Mouse (Mus musculus) MN1 (cell line): ENCODE measurements around the gene Prkd2.

Experiments
- DNase-seq: peaks from one replicate; pipeline ENCODE4 v3.0.0-alpha.2; 2016; ENCODE audit warnings: low spot score

Gene Prkd2

DNA sequence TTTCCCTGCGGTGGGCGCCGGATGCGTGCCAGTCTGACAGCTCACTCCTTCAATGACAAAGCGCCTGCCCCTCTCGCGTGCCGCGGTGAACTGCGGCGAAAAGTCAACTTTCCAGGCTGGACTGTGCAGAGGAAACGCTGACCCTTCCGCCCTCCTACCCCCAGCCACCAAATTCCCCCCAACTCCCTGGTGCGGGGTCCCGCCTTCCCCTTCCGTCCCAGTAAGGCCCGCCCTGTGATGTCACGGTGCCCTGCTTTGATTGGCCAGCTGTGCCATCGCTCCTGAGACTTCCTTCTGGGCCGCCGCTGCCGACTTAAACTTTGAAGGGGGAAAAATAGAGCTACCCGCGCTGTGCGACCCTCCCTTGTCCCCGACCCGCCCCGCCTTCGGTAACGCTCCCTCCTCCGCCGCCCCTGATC lies at the start of gene Prkd2:
Gene Prkd2 (plus strand): TSS at position 258 of the 419 bp plus-strand sequence.
- peak; percentile 42 for DNase-seq

DNA sequence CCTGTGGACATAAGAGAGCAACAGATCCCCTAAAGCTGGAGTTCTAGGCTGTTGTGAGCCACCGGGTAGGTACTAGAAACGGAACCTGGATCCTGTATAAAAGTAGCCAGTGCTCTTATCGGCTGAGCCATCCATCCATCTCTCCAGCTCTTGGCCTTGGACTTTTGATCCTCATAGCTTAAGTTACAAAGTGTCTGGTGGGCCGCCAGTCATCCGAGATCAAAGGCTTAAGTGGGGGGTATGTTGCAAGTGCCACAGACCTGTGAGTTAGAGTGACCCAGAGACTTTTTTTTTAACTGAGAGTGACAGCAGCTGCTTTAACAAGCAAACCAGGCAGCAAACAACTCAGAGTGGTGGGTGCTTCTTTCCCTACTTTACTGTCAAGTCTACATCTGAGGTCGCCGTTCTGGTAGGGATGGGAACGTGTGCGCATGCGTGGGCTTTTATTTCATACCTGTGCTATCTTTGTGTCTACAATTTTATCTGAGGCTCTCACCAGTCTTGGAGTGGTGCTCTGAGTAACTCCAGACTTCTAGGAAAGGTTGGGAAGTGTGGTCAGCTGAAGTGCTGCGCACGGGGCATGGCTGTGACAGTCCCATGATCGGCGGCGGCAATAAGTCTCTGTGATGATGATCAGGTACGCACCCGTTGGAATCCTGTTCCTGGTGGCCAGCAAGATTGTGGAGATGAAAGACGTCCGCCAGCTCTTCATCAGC lies 49.5 kb upstream of the Prkd2 start:
- no peak for DNase-seq

GRCm38 (mm10) chr7:16794886-16795285 lies 47.8 kb upstream of the Prkd2 start:
- no peak for DNase-seq

DNA sequence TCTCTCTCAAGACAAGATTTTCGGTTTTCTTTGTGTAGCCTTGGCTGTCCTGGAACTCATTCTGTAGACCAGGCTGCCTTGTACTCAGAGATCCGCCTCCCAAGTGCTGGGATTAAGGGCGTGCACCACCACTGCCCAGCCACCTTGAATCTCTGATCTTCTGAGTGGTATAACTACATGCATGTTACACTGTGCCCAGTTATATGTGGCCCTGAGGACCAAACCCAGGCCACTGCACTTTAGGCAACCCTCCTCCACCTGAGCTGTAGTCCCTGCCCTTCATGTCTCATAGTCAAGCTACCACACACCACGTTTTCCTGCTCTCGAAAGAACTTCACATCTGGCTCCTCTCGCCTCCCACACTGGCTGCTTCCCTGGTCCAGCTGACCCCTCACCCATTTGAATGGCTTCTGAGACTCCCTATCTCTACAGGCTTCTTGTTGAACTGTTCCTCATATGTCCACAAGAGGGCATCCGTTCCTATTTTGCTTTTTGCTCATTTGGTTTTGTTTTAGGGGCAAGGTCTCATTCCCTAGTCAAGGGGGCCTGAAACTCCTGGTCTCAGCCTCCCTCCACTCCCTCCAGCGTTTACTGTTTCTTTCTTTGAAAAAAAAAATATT lies 38.2 kb upstream of the Prkd2 start:
- DNase-seq: peak; percentile 43

DNA sequence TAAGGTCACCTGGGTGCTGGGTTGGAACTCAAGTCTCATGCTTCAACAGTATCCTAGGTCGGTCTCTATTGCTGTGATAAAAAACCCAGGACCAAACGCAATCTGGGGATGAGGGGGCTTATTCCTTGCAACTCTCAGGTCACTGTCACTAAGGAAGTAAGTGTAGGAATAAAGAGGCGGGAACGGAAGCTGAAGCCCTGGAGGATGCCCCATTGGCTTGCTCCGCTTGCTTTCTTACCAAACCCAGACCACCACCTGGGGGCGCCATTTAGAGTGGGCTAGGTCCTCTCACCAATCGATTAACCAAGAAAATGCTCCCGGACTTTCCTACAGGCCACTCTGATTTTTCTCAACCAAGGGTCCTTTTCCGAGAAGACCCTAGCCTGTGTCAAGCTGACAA lies 34.8 kb upstream of the Prkd2 start:
- no peak for DNase-seq

DNA sequence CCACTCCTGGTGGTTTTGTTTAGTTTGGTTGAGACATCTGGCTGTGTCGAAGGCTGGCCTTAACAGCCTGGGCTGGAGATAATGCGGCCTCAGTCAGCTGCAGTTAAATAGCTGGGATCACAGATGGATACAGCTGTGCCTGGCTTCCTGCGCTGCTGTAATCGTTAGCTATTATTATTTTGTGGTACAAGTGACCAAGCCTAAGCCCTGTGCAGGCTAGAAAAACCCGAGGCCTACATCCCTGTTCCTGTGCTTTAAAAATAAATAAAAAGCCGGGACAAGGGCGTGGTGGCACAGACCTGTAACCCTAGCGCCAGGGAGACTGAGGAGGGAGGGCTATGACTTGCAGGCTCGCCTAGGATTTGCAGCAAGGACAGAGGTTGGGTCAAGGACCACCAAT lies 34.1 kb upstream of the Prkd2 start:
- no peak for DNase-seq

DNA sequence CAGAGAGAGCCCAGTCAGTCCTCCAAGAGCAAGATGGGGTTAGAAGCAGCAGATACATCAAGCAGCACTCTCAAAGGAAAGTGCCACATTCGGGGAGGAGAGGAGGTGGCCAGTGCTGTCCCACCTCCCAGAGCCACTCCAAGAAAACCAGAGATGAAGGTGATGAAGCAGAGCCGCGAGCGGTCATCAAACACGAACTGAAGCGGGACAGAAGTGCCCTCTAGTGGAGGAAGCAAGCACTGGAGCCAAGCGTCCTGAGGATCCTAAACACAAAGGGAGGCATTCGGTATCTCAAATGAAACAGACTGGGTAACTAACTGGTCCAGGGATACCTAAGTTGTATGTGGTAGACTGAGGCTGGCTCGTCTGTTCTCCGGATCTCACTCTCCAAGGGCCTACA lies 33.0 kb upstream of the Prkd2 start:
- DNase-seq: peak; percentile 49

GRCm38 (mm10) chr7:16810399-16810919 lies 32.2 kb upstream of the Prkd2 start:
- DNase-seq: no peak

DNA sequence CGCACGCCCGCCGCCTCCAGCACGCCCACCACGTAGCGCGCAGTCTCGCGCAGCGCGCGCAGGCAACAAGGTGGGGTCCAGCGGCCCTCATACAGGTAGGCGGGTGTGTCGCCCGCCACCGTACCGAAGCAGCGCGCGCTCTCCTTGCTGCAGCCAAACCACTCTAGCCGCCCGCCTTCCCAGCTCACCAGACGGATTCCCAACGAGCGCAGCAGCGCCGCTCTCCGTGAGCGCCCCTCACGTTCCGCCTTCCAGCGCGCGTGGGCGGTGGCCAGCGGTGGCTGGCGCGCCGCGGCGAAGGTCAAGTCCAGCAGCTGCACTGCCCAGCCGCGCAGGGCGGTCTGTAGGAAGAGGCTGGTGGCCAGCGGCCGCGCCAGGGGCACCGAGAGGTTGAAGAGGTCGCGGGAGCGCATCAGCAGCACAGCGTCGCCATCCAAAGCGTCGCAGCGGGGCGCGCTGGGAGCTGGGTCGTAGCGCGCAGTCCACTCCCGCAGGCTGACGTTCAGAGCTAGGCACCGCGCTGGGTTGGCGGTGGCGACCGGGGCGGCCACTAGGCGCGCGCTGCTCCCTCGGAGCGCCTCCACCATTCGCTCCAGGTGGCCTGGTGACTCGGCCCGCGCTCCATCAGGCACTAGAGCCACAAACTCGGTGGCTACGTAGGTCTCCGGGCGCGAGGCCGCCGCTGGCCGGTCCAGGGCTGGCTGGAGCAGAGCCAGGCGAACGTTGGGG lies 31.6 kb upstream of the Prkd2 start:
- no peak for DNase-seq

GRCm38 (mm10) chr7:16811649-16812070 lies 31.0 kb upstream of the Prkd2 start:
- no peak for DNase-seq

DNA sequence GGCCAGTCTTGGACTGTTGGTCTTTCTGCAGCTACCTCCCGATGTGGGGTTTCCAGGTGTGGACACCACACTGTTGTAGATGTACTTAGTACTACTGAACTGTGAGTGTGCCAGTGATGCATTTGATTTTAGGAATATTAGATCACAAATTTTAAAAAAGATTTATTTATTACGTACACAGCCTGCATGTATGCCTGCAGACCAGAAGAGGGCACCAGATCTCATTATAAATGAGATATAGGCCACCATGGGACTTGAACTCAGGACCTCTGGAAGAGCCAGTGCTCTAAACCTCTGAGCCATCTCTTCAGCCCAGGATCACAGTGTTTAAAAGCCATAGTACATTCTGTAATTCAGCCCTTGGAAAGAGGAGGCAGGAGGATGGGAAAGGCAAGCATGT lies 30.2 kb upstream of the Prkd2 start:
- DNase-seq: no peak

GRCm38 (mm10) chr7:16815351-16815941 lies 27.3 kb upstream of the Prkd2 start, which contains the start of gene Strn4:
TSS of gene Strn4 (plus strand) at chr7:16815889.
- peak; percentile 87 for DNase-seq

DNA sequence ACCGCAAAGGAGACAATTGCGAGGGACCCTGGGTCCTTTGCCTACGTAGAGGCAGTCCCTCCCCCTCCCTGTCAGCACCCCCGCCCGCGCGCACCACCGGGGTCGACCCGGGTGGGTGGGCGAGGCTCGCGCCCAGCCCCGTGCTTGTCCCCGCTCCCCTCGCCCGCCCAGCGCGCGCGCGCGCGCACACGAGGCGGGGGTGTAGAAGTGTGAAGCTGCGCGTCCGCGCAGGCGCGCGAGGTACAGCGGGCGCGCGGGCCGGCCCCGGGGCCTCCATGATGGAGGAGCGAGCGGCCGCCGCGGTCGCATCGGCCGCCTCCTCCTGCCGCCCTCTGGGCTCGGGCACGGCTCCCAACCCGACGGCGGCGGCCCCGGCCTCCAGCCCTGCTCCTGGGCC lies 26.6 kb upstream of the Prkd2 start:
- DNase-seq: peak; percentile 81

GRCm38 (mm10) chr7:16816475-16817122 lies 26.1 kb upstream of the Prkd2 start, which contains the start of gene Fkrp:
TSS of gene Fkrp (minus strand) at chr7:16816732.
- DNase-seq: peak; percentile 74

DNA sequence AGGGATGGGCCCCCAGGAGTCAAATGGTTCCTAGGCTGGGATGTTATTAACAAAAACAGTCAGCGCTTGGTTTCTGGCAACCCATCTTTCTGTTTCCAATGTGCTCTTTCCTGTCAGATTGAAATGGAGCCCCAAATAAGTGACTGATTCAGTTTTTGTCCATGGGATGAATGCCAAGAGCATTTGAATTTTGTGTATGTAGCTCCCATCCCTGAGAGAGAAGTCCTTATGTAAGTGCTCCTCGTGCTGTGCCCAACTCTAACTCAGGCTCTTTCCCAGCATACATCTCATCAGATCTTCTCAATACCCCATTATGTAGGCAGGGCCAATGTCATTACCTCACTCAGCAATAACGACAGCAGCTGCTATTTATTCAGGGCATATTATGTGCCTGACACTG lies 25.0 kb upstream of the Prkd2 start:
- no peak for DNase-seq

- no peak for DNase-seq
These were observed 22.9 kb upstream of the Prkd2 start for GRCm38 (mm10) chr7:16819794-16820193.

- DNase-seq: no peak
These were observed 22.4 kb upstream of the Prkd2 start for GRCm38 (mm10) chr7:16820271-16820763.

- no peak for DNase-seq
These were observed 21.6 kb upstream of the Prkd2 start for GRCm38 (mm10) chr7:16821091-16821490.

- DNase-seq: no peak
These were observed 21.0 kb upstream of the Prkd2 start for GRCm38 (mm10) chr7:16821669-16822101.

GRCm38 (mm10) chr7:16823734-16824133 lies 19.0 kb upstream of the Prkd2 start:
- DNase-seq: peak; percentile 29

GRCm38 (mm10) chr7:16825785-16826184 lies 16.9 kb upstream of the Prkd2 start:
- peak; percentile 77 for DNase-seq
